Mouse (Mus musculus) liver, embryonic 14.5 days (tissue): Measurements from ENCODE around the gene Vps13d. TPM values are rescaled to one million over a fixed set of nuclear protein-coding genes. Genes with fewer than 3 reads are reported as not detected.

ENCODE experiments used
- ATAC-seq: fragments of 200-750 bp; cut with Nextera tagmentation; 2 replicates; pipeline ENCODE4 v1.8.0; 2017; ENCODE audit warnings: moderate number of reproducible peaks, mild to moderate bottlenecking, moderate library complexity; ENCODE audit not compliant: insufficient read depth
- DNase-seq, 3 experiments: peaks; one replicate each; pipeline ENCODE4 v3.0.0-alpha.2; 2012 to 2013; ENCODE audit warnings: low read depth in 3 of 3, low spot score in 3 of 3
- H3K27ac ChIP-seq: fragments of 300-500 bp; sonication (generic); 2 replicates; pipeline ENCODE4 v1.5.1; 2014; ENCODE audit warnings: moderate library complexity, mild to moderate bottlenecking, control low read depth, inconsistent platforms
- H3K27me3 ChIP-seq: fragments of 300-500 bp; sonication (generic); 2 replicates; pipeline ENCODE4 v1.6.1; 2014; ENCODE audit warnings: mild to moderate bottlenecking, low read length, moderate library complexity; ENCODE audit not compliant: control insufficient read depth, insufficient read depth
- H3K36me3 ChIP-seq: fragments of 300-500 bp; sonication (generic); replicated peaks from 2 replicates; pipeline ENCODE4 v1.6.1; 2014; ENCODE audit warnings: low read depth; ENCODE audit not compliant: control insufficient read depth, insufficient read depth
- H3K4me1 ChIP-seq, 2 experiments: fragments of 200-500 bp in 1 of 2; fragments of 300-500 bp in 1 of 2; sonication (generic) in 1 of 2; replicated peaks; 2 replicates each; pipeline ENCODE4 v1.6.1; 2012 to 2014; ENCODE audit warnings: antibody characterized with exemption in 1 of 2, inconsistent platforms in 1 of 2, low read length in 1 of 2; ENCODE audit not compliant: control insufficient read depth in 2 of 2, insufficient read depth in 2 of 2
- H3K4me2 ChIP-seq: fragments of 300-500 bp; sonication (generic); 2 replicates; pipeline ENCODE4 v1.6.1; 2014; ENCODE audit warnings: low read depth, mild to moderate bottlenecking, control low read depth, moderate library complexity
- H3K4me3 ChIP-seq, 2 experiments: fragments of 200-500 bp in 1 of 2; fragments of 300-500 bp in 1 of 2; sonication (generic) in 1 of 2; 2 replicates each; pipeline ENCODE4 v1.5.1; 2012 to 2014; ENCODE audit warnings: low read depth in 2 of 2, low read length in 2 of 2, mild to moderate bottlenecking in 2 of 2, control low read depth in 1 of 2, inconsistent platforms in 1 of 2, moderate library complexity in 1 of 2; ENCODE audit not compliant: insufficient read depth in 1 of 2
- H3K9ac ChIP-seq: fragments of 300-500 bp; sonication (generic); replicated peaks from 2 replicates; pipeline ENCODE4 v1.6.1; 2014; ENCODE audit warnings: mild to moderate bottlenecking, control low read depth, moderate library complexity
- H3K9me3 ChIP-seq: fragments of 300-500 bp; sonication (generic); 2 replicates; pipeline ENCODE4 v1.6.1; 2016; ENCODE audit warnings: low read length, mixed read lengths; ENCODE audit not compliant: control insufficient read depth
- CTCF ChIP-seq: IDR thresholded peaks from 2 replicates; pipeline ENCODE4 v1.5.1; 2016; ENCODE audit warnings: antibody characterized with exemption, low read depth, control low read depth
- EP300 ChIP-seq: IDR thresholded peaks from 2 replicates; pipeline ENCODE4 v1.6.1; 2016; ENCODE audit warnings: antibody characterized with exemption, low read depth
- WGBS: fragments of 180-500 bp; shearing (Covaris S2); extraction: QIAGEN DNeasy Blood & Tissue Kit; methylation state at CpG from one replicate; pipeline ENCODE4 v1.1.7; 2014; ENCODE audit not compliant: insufficient replicate concordance; 5-methylcytosine and 5-hydroxymethylcytosine counted together
- polyA plus RNA-seq, 2 experiments: library from polyadenylated mRNA; depleted of rRNA in 1 of 2; stranded (reverse) in 1 of 2; unstranded in 1 of 2; fragments of >200 nt; fragmentation: Nextera tagmentation in 1 of 2; extraction: Ambion mirVana in 1 of 2; gene quantifications; 2 replicates each; pipeline versions ENCODE4 v1.2.1 to v1.2.3; 2012 to 2014

Vps13d gene
- polyA plus RNA-seq, 2 experiments: 5.3 to 7.1 TPM

DNA sequence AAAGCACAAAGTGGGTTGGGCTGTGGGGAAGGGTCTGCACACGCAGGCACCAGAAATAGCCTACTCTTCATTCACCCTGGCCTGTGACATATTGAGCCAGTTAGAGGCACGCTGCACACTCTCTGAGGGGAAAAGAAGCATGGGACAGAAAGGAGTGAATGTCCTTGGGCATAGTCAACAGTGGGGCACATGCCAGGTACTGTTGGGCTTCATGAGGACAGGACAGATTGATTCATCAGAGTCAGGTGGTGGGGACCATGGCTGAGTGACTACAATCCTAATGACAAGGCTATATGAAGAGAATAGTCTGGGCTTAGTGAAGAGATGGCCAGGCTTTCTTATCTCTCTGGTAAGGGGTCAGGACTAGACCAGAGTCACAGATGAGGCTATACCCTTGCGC is 252.4 kb downstream of the Vps13d start:
- H3K9ac ChIP-seq: no peak overlapping the region
- TF ChIP-seq EP300: no peak
- no peak for TF ChIP-seq CTCF
- DNase-seq: no peak
- no peaks in the 10 kb centered on the region for H3K9me3 ChIP-seq
- H3K36me3 ChIP-seq: no peaks in the 10 kb centered on the region
- H3K4me1 ChIP-seq: peaks cover 0 to 9% of the 10 kb centered on the region in 2 experiments; a peak in 3 of 4 replicates
- no peak overlapping the region for H3K4me2 ChIP-seq
- H3K27ac ChIP-seq: no peak overlapping the region
- WGBS: 73% methylated on average over 3 of the region's 3 CpGs
- H3K4me3 ChIP-seq: no peak overlapping the region
- no peak for ATAC-seq
- no peaks in the 10 kb centered on the region for H3K27me3 ChIP-seq

DNA sequence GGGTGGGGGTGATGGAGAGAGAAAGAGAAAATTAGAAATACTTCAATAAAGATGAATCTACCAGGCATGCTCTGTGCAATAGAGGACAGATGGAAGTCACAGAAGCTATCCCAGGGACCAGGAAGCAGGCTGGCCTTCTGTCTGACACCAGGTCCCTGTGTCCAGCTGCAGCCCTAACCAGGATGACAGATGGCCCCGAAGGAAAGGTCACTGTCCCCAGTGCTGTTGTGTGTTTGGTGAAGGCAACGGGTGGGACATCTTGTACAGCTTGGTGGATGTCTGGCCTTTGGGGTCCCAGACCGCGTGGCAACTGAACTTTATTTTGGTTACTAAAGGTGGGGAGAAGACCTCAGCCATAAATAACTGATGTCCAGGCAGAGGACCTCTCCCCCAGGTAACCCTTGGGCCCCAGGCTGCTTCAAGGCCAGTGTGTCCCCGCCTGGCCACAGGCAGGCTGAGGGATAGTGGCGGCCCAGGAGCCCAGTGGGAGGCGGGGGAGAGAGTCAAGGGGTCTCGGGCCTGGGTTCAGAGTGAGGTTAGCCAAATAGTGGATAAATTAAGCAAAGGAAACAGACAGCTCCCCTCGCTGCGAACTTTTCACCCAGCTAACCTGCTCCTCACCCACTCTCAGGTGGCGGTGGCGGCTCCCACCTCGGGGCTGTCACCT is 253.9 kb downstream of the Vps13d start:
- no peaks in the 10 kb centered on the region for H3K36me3 ChIP-seq
- H3K27me3 ChIP-seq: no peaks in the 10 kb centered on the region
- no peak overlapping the region for H3K27ac ChIP-seq
- no peak overlapping the region for H3K4me2 ChIP-seq
- WGBS: 68% methylated on average over 13 of the region's 13 CpGs
- peaks cover 0 to 8% of the 10 kb centered on the region in 2 experiments; a peak in 3 of 4 replicates for H3K4me1 ChIP-seq
- no peak for ATAC-seq
- TF ChIP-seq CTCF (no peak), EP300 (no peak)
- no peak overlapping the region for H3K4me3 ChIP-seq
- no peak for DNase-seq
- no peak overlapping the region for H3K9ac ChIP-seq
- H3K9me3 ChIP-seq: no peaks in the 10 kb centered on the region

DNA sequence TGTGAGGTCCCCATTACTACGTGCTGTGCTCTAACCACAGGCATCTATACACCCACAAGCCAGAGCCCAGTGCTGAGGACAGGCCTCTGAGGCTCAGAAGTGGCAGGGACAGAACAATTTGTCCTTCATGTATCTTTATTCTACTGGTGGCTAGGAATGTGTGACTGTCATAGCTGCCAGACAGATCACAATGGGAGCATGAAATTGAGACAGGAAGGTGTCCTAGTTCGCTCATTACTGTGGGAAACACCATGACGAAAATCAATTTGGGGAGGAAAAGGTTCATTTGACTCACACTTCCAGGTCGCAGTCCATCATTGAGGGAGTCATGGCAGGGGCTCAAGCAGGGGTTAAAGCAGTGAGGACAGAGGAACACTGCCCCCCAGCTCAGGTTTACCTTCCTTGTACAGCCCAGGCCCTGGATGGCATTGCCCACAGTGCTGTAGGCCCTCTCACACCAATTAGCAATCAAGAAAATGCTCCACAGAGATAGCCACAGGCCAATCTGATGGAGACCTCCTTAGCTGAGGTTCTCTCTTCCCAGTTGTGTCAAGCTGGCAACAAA is 254.9 kb downstream of the Vps13d start:
- TF ChIP-seq EP300 (no peak), CTCF (no peak)
- no peaks in the 10 kb centered on the region for H3K36me3 ChIP-seq
- no peak for DNase-seq

DNA sequence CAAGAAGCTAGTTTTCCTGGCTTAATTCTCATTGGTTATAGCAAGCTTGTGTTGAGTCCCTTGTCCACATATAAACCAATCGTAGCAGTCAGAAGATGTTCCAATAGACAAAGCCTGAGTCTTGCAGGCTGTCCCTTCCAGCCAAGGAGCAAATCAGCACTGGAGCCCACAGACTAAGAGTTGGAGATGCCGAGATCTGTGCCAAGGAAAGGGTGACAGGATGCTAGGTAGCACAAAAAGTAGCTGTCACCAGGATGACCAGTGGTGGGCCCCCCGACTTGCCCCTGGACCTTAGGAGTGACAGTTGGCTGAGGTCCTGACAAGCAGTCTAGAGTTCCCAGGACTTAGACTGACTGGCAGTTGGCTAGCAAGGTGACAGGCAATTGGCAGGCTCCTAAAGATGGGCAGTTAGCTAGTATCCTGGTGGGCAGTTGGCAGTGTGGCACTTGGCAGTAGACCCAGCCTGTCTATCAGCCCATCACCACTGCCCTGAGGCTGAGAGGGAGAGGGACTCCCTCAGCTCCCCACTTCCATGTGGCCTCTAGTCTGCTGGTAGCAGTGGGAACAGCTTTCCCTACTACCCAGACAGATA is 258.1 kb downstream of the Vps13d start:
- Histone ChIP-seq H3K27ac (no peak overlapping the region), H3K4me1 (no peaks in the 10 kb centered on the region), H3K9ac (no peak overlapping the region), H3K4me3 (no peak overlapping the region), H3K4me2 (no peak overlapping the region), H3K36me3 (no peaks in the 10 kb centered on the region), H3K27me3 (no peaks in the 10 kb centered on the region), H3K9me3 (no peaks in the 10 kb centered on the region)
- ATAC-seq (no peak), DNase-seq (no peak)
- TF ChIP-seq EP300 (no peak), CTCF (no peak)
- 59% methylated on average over 3 of the region's 3 CpGs for WGBS

More for the DNA sequence above, 254.9 kb downstream of the Vps13d start:
- Histone ChIP-seq H3K9me3 (no peaks in the 10 kb centered on the region), H3K9ac (no peak overlapping the region), H3K4me2 (no peak overlapping the region), H3K4me1 (peaks cover 0 to 8% of the 10 kb centered on the region in 2 experiments; a peak in 3 of 4 replicates), H3K27me3 (no peaks in the 10 kb centered on the region), H3K4me3 (no peak overlapping the region), H3K27ac (no peak overlapping the region)
- ATAC-seq: no peak
- WGBS: 66% methylated on average over 4 of the region's 4 CpGs

DNA sequence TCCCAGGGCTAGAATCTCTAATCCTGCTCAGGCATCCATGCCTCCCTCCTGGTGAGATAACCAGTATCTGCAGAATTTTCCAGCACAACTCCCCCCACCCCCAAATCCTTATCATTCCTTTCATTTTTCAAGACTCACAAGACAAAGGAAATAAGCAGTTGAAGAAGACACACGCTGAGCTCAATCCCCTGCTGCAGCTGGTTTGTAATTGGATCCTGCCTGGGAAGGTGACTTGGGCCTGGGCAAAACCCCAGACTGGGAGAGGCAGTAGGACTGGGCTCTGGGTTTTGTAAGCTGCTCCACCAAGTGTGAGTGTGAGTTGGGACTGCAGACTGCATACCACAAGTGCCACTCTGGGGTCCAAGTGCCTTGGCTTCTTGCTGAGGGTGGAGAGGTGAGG is 260.3 kb downstream of the Vps13d start:
- Histone ChIP-seq H3K36me3 (no peaks in the 10 kb centered on the region), H3K27ac (no peak overlapping the region), H3K9ac (no peak overlapping the region), H3K4me1 (peaks cover 0 to 9% of the 10 kb centered on the region in 2 experiments; a peak in 1 of 4 replicates), H3K4me3 (no peak overlapping the region), H3K4me2 (no peak overlapping the region), H3K9me3 (no peaks in the 10 kb centered on the region), H3K27me3 (no peaks in the 10 kb centered on the region)
- WGBS: 26% methylated on average over 1 of the region's 1 CpGs
- TF ChIP-seq EP300: no peak
- no peak for TF ChIP-seq CTCF
- ATAC-seq (no peak), DNase-seq (no peak)
